Mouse (Mus musculus) cerebellum, postnatal 10 days (tissue): Measurements from ENCODE around the gene Vmn2r81.
"Not testable (repeated sequence)": the region's sequence is repeated elsewhere in the genome, so short reads cannot be mapped to it uniquely, and the experiment has no call there.

Experiments used
- DNase-seq, 2 experiments: peaks; one replicate each; pipeline ENCODE4 v3.0.0; 2021; ENCODE audit warnings: mixed read lengths in 2 of 2

Gene Vmn2r81

DNA sequence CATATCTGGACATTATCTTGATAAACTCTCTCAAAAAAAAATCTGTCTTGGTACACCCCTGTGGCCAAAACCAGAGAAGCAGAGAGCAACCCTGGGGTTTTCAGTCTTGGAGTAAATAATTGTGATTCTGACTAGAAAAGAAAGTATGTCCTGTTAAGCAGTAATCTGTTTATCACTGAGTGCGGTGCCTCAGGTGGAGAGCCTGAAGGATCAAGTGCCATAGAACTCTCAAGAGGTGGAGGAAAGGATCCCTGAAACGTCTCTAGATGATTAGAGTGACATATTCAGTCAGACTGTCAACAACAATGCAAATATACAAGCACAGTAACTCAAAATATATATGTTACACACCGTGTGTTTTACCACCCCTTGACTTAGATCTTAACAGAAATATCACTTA lies at the start of gene Vmn2r81:
TSS of gene Vmn2r81 (plus strand) at position 301 of the 400 bp plus-strand sequence.
- DNase-seq, result not testable (repeated sequence)

- DNase-seq, result not testable (repeated sequence)
Observed at GRCm38 (mm10) chr10:79199973-79200372, 47.5 kb upstream of the Vmn2r81 start.

DNA sequence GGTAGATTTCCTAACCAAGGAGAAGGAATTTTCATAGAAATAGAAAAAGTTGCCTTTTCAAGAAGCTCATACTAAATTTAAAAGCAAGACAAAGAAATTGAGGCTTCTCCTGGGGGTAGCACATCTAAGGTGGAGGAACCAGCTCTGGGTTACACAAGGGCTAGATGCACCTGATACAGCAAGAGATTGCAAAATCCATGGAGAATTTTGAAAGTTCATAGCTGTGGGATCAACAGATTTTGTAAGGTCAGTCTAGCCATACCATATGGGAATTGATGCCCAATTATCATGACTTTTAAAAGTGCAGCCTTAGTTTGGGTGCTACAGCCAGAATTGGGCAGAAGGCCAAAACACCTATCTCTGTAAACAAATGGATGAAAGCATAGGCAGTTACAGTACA lies 27.1 kb upstream of the Vmn2r81 start:
- no peak for DNase-seq

DNA sequence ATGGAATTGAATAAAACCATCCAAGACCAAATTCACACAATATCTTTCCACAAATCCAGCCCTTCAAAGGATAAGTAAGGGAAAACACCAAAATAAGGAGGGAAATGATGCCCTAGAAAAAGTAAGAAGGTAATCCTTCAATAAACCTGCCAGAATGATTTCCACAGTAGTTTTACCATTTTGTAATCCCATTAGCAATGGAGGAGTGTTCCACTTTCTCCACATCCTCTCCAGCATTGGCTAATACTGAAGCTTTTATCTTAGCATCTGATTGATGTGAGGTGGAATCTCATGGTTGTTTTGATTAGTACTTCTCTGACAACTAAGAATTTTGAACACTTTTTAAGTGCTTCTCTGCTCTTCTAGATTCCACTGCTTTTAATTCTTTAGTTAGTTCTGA lies 25.9 kb upstream of the Vmn2r81 start:
- DNase-seq, result no peak

DNA sequence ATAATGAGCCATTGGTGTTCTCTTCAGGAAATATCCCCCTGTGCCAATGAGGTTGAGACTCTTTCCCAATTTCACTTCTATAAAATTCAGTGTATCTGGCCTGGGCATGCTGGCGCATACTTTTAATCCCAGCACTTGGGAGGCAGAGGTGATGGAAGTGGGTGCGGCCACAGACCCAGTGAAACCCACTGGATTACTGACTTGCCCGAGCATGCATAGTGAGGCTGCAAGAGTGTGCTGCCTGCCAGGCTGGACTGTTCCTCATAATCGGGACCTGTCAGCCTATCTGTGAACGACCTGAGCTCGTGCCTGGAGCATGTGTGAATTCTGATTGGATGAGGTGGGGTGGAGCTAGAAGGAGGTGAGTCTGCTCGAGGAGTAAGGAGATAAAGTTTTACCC lies 25.3 kb upstream of the Vmn2r81 start:
- DNase-seq, result no peak

DNA sequence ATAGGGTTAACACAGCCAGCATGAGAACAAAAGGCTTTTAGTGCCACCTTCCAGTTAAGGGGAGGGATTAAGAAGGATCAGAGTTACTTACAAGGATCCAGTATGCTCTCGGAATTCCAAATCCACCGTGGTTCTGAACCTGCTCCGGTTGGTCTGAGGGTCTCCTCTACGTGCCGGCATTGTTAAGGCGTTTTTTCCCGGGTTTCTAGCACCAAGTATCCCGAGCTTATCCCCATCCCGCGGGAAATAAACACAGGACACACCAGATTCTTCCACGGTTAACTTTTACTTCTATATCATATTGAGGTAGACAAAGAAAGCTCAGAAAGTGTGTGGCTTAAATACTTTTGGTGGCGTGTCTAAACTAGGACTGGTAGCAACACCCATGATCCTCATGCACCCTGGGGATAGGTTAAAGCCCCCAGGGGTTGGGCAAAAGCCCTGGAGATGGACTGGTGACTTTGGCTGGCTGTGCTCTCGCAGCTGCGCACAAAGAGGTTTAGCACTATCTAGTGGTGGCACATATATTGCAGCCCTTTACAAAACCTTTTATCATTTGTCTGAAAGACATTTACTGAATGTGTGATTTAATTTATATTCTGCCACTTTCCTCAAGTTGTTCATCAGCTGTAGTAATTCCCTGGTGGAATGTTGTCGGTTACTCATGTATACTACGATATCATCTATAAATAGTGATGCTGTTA lies 74.7 kb downstream of the Vmn2r81 start:
- not testable (repeated sequence) for DNase-seq

DNA sequence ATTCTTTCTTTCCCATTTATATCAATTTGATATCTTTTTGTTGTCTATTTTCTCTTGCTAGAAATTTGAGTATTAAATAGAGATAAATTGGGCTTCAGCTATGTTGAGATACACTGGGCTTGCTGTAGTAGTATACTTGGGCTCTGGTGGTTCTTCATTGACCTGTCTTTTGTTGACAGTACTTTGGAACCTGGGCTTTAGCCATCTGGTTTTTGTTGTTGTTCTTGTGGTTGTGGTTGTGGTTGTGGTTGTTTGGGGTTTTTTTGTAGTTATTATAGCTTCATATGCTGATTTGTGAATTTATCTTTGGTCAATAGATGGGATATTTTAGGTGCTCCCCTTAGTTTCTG lies 75.2 kb downstream of the Vmn2r81 start:
- no peak for DNase-seq
